Mouse (Mus musculus) C2C12 (cell line): ENCODE data around the gene Tchp. TPM values are rescaled to one million over a fixed set of nuclear protein-coding genes. Genes with fewer than 3 reads are reported as not detected.
A peak's percentile ranks its signal among the peaks of the same experiment; 100 is the strongest.

Source experiments
- H3K27me3 ChIP-seq: one replicate; pipeline ENCODE4 v1.6.1; 2011; ENCODE audit not compliant: control insufficient read depth, insufficient read depth, insufficient read length
- H3K36me3 ChIP-seq: one replicate; pipeline ENCODE4 v1.6.1; 2011; ENCODE audit not compliant: control insufficient read depth, insufficient read depth
- H3K4me3 ChIP-seq: one replicate; pipeline ENCODE4 v1.5.1; 2011; ENCODE audit warnings: mild to moderate bottlenecking, control low read depth; ENCODE audit not compliant: poor library complexity, insufficient read depth, severe bottlenecking
- H3K79me2 ChIP-seq: one replicate; pipeline ENCODE4 v1.6.1; 2011; ENCODE audit not compliant: control insufficient read depth, insufficient read depth
- H3K79me3 ChIP-seq: one replicate; pipeline ENCODE4 v1.6.1; 2011; ENCODE audit warnings: low read depth, control low read depth
- H3ac ChIP-seq: one replicate; pipeline ENCODE3; 2011; ENCODE audit warnings: low read depth; ENCODE audit not compliant: control insufficient read depth, insufficient read length
- CEBPB ChIP-seq: IDR thresholded peaks from one replicate; pipeline ENCODE4 v1.6.1; 2011; ENCODE audit warnings: low read depth, mild to moderate bottlenecking, control low read depth, moderate library complexity
- CTCF ChIP-seq: IDR thresholded peaks from one replicate; pipeline ENCODE4 v1.5.1; 2011; ENCODE audit not compliant: control insufficient read depth, insufficient read depth, insufficient read length
- FOSL1 ChIP-seq: IDR thresholded peaks from one replicate; pipeline ENCODE4 v1.8.0; 2011; ENCODE audit warnings: mild to moderate bottlenecking, low read length; ENCODE audit not compliant: poor library complexity, insufficient read depth, severe bottlenecking
- MAX ChIP-seq: IDR thresholded peaks from one replicate; pipeline ENCODE4 v1.6.1; 2011; ENCODE audit warnings: mild to moderate bottlenecking, control low read depth
- MYOD1 ChIP-seq: IDR thresholded peaks from one replicate; pipeline ENCODE4 v1.6.1; 2011; ENCODE audit warnings: low read depth; ENCODE audit not compliant: control insufficient read depth, insufficient read length
- MYOG ChIP-seq: IDR thresholded peaks from one replicate; pipeline ENCODE4 v1.6.1; 2011; ENCODE audit not compliant: control insufficient read depth, insufficient read length; ENCODE audit errors: extremely low read depth
- USF1 ChIP-seq: IDR thresholded peaks from one replicate; pipeline ENCODE4 v1.6.1; 2011; ENCODE audit warnings: low read depth, mild to moderate bottlenecking, control low read depth, moderate library complexity
- polyA plus RNA-seq: library from polyadenylated mRNA; unstranded; fragments of >200 nt; fragmentation: generic; extraction: Trizol; gene quantifications from one replicate; pipeline ENCODE4 v1.2.1, GENCODE M21; 2012; ENCODE audit warnings: missing spikeins

The Tchp gene
- polyA plus RNA-seq, 1 experiment = 5.8 TPM

DNA sequence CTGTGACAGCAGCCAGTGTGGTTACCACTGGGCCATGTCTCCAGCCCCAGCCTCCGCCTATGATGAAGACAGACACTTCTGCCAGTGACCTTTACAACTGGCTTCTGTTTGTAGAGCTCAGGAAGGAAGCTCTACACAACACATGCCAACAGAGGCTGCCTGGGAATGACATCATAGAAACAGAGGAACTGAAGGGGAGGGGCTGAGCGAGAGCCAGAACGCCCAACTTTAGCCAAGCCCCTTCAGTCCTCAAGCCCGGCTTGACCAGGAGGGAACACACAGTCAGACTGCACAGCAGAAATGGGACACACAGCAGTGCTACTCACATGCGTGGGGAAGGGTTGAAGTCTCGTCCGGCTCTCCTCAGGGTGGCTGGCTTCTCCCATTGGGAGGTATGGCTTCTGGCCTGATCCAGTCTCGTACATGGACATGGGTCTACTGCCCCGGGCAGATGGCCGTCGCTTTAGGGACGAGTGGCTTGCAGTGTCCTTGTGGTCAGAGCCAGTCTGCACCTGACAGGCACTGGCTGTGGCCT lies 31.2 kb downstream of the Tchp start:
- Histone ChIP-seq H3ac (no peak overlapping the region), H3K4me3 (no peak overlapping the region), H3K79me3 (no peaks in the 10 kb centered on the region), H3K27me3 (no peaks in the 10 kb centered on the region), H3K36me3 (peaks cover 66% of the 10 kb centered on the region), H3K79me2 (no peaks in the 10 kb centered on the region)
- no peak for TF ChIP-seq CTCF
- TF ChIP-seq CEBPB = no peak
- no peak for TF ChIP-seq MYOG

DNA sequence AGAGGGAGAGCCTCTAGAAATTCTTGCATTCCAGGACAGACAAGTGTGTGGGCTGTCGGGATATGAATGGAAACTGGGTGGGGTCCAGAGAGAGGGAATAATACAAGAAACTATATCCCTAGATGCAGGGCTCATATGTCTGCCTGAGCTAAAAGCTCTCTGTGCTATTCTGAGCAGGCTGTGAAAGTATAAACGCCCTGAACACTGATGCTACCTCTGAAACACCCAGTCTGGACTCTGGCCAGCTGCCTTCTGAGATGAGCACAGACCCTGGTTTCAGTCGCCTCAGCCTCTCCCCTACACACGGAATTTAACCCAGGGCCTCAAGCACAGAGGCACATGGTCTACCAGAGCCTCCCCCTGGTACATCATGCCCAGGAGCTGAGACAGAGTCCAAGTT lies 33.0 kb downstream of the Tchp start:
- TF ChIP-seq USF1 = no peak
- no peak for TF ChIP-seq CTCF
- no peak for TF ChIP-seq MYOD1
- TF ChIP-seq MAX = no peak
- TF ChIP-seq CEBPB = no peak
- Histone ChIP-seq H3K79me3 (no peaks in the 10 kb centered on the region), H3ac (no peak overlapping the region), H3K4me3 (no peak overlapping the region), H3K27me3 (no peaks in the 10 kb centered on the region), H3K36me3 (peaks cover 75% of the 10 kb centered on the region), H3K79me2 (no peaks in the 10 kb centered on the region)

DNA sequence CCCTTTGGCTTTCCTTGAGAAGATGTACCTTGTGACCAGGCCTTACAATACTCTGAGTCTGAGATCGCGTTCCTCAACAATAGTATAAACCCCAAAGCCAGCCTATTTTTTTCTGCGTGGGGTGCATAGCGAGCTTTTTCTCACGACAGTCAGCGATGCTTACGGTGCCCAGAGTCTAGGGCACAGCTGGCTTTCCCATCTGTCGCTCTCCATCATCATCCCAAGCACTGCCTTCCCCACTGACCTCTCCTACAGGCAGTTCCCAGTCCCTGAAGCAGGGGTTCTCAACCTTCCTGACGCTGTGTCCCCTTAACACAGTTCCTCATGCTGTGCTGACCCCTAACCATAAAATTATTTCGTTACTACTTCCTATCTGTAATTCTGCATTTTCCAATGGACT lies 35.0 kb downstream of the Tchp start:
- Histone ChIP-seq H3K27me3 (no peaks in the 10 kb centered on the region), H3K79me2 (no peaks in the 10 kb centered on the region), H3K4me3 (no peak overlapping the region), H3K79me3 (no peaks in the 10 kb centered on the region), H3K36me3 (peaks cover 69% of the 10 kb centered on the region), H3ac (no peak overlapping the region)
- TF ChIP-seq MYOD1 (peak; percentile 36), MYOG (no peak)

DNA sequence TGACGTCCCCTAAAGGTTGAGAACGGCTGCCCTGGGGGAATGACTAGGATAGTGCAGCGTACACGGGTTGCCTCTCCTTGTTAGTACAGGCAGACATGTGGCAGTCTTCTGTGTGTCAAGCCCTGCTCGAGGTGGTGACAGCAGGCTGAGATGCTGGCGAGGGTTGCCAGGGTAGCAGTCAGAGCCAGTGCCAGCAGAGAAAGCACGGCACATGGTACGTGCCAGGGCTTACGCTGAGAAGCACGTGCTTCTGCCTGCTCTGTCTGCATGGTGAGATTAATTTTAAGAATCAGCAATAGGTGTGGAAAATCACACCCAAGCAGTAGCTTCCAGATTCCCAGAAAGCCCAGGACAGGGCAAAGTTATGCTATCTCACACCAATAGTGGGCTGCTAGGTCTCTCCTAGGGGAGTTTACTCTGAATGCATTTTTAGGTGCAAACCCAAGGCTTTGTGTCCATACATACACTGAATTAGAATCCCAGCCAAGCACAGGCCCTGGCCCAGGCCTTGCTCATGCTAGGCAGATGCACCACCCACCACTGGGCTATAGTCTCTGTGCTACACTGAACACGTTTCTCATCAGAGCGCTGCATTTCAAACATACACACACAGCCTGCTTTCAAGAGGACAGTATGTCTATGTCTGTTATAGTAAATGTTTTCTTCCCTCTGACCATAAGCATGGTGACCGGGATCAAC lies 35.6 kb downstream of the Tchp start:
- H3K79me2 ChIP-seq = no peaks in the 10 kb centered on the region
- no peak overlapping the region for H3ac ChIP-seq
- no peak for TF ChIP-seq CEBPB
- no peak for TF ChIP-seq CTCF
- no peak for TF ChIP-seq FOSL1
- no peak for TF ChIP-seq MYOG
- no peak for TF ChIP-seq USF1
- TF ChIP-seq MYOD1 = no peak
- TF ChIP-seq MAX = no peak
- H3K4me3 ChIP-seq = no peak overlapping the region
- no peaks in the 10 kb centered on the region for H3K27me3 ChIP-seq
- H3K79me3 ChIP-seq = no peaks in the 10 kb centered on the region
- H3K36me3 ChIP-seq = peaks cover 69% of the 10 kb centered on the region

DNA sequence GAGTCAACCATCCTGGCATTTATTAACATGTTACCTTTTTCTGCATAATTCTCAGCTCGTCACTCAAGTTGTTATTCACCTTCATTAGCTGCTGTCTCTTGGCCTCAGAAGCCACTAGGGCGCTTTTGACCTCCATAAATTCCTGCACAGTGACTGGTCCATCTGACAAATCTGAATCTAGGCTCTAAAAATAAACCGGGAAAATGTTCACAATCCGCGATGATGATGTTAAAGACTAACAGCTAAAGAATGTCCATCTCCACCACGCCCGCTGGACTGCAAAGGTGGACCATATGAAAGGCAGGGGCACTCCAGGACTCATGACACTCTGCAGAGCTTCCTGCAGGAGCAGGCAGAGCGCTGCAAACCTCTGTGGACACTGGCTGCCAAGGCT lies 36.1 kb downstream of the Tchp start:
- Histone ChIP-seq H3ac (no peak overlapping the region), H3K36me3 (peaks cover 69% of the 10 kb centered on the region), H3K27me3 (no peaks in the 10 kb centered on the region), H3K79me3 (no peaks in the 10 kb centered on the region), H3K4me3 (no peak overlapping the region), H3K79me2 (no peaks in the 10 kb centered on the region)
- TF ChIP-seq MYOG (no peak), USF1 (no peak), MYOD1 (no peak), CEBPB (no peak), FOSL1 (no peak), CTCF (no peak), MAX (no peak)

DNA sequence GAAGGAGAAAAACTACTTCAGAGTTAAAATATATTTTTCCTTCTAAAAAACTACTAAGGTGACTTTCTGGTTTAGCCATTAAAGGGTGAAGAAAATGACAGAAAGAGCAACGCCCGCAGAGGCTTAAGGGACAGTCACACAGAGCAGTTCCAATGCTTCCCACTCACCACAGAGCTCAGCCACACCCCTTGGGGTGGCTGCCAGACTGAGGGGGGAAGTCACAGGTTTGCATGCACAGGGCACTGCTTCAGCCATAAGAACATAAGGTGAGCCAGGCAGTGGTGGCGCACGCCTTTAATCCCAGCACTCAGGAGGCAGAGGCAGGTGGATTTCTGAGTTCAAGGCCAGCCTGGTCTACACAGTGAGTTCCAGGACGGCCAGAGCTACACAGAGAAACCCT lies 38.0 kb downstream of the Tchp start:
- Histone ChIP-seq H3K4me3 (no peak overlapping the region), H3K27me3 (no peaks in the 10 kb centered on the region), H3K36me3 (peaks cover 61% of the 10 kb centered on the region), H3K79me2 (no peaks in the 10 kb centered on the region), H3ac (no peak overlapping the region), H3K79me3 (no peaks in the 10 kb centered on the region)
- no peak for TF ChIP-seq FOSL1
- no peak for TF ChIP-seq USF1
- TF ChIP-seq CTCF = no peak
- TF ChIP-seq MAX = no peak
- TF ChIP-seq CEBPB = no peak
- no peak for TF ChIP-seq MYOD1
- TF ChIP-seq MYOG = no peak
